ENCODE assay signal across 10 mouse cellular contexts in the genomic region with DNA sequence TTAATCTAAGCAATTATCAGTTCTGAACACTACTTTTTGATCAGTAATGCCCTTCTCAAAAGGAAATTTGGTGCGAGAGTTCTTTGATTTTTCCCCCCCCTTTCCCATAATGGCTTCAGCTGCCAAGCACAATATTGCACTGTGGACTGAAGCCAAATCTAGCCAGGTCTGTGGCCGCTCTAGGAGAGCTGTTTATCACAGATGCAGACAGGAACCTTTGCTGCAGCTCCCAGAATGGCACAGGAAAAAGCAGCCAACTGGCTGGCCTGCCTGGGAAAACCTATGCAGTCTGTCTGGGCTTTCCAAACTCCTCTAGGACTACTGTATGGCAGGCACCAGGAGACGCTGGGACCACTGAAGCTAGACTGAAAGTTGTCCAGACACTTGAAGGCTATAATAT.
DNase-seq lines count a peak whose midpoint lies in the region; ATAC-seq and TF ChIP-seq lines count a peak whose summit lies in the region.
"Had no signal": no experiment of that assay in that cellular context is flagged by ENCODE, and none has a peak within 500 bp of the region (broad histone marks: within the 10 kb centered on the region; RNA-seq: fewer than 3 reads in every experiment).

No protein-coding gene starts in this region.

- H3K36me3 ChIP-seq in heart, embryonic 11.5 days (ENCODE audit: control insufficient read depth, insufficient read depth, low read length), result no peaks in the 10 kb centered on the region
- no peaks in the 10 kb centered on the region for H3K36me3 ChIP-seq in midbrain, embryonic 11.5 days (ENCODE audit: control insufficient read depth, insufficient read depth, low read length)

- no peaks in the 10 kb centered on the region for H3K27me3 ChIP-seq in cerebellum, adult 2 months (ENCODE audit: control insufficient read depth, insufficient read depth, low read length)
- H3K27me3 ChIP-seq in heart, embryonic 11.5 days (ENCODE audit: control insufficient read depth, insufficient read depth, low read length), result no peaks in the 10 kb centered on the region
- H3K27me3 ChIP-seq in midbrain, embryonic 11.5 days (ENCODE audit: control insufficient read depth, insufficient read depth, low read length), result no peaks in the 10 kb centered on the region
- H3K27me3 ChIP-seq: megakaryocyte, embryonic 14.5 days had no signal

- no peak overlapping the region for H3K9ac ChIP-seq in heart, embryonic 11.5 days (ENCODE audit: low read depth, low read length)
- peak overlapping the region; percentile 40 for H3K9ac ChIP-seq in midbrain, embryonic 11.5 days (ENCODE audit: low read length)

- no peak for TF ChIP-seq CTCF in cerebellum, adult 2 months (IDR thresholded peaks at IDR 0.05; ENCODE audit: borderline replicate concordance, insufficient read depth, low read depth, low read length)

- no peaks in the 10 kb centered on the region for H3K9me3 ChIP-seq in heart, embryonic 11.5 days (replicated peaks; ENCODE audit: control insufficient read depth, low read length)
- no peaks in the 10 kb centered on the region for H3K9me3 ChIP-seq in midbrain, embryonic 11.5 days (ENCODE audit: control insufficient read depth, low read length)
- H3K9me3 ChIP-seq: megakaryocyte, embryonic 14.5 days had no signal

- H3K4me2 ChIP-seq in heart, embryonic 11.5 days, result no peak overlapping the region
- no peak overlapping the region for H3K4me2 ChIP-seq in midbrain, embryonic 11.5 days

- ATAC-seq in heart, embryonic 11.5 days (replicated peaks; ENCODE audit: insufficient number of reproducible peaks, low FRiP score, low TSS enrichment), result no peak
- no peak for ATAC-seq in midbrain, embryonic 11.5 days (ENCODE audit: low FRiP score)

- TF ChIP-seq POLR2A in cerebellum, adult 2 months (IDR thresholded peaks at IDR 0.05; ENCODE audit: borderline replicate concordance, insufficient read depth, low read length), result no peak

- peaks cover 4% of the 10 kb centered on the region for H3K4me1 ChIP-seq in cerebellum, adult 2 months (ENCODE audit: control insufficient read depth, insufficient read depth, low read length)
- peaks cover 12% of the 10 kb centered on the region; the same call in 1 of the 2 replicates for H3K4me1 ChIP-seq in heart, embryonic 11.5 days (ENCODE audit: control insufficient read depth, insufficient read depth, low read length)
- peaks cover 31% of the 10 kb centered on the region for H3K4me1 ChIP-seq in midbrain, embryonic 11.5 days (ENCODE audit: control insufficient read depth, insufficient read depth, low read length)

- no peak overlapping the region for H3K27ac ChIP-seq in cerebellum, adult 2 months (ENCODE audit: insufficient read depth, low read length)
- H3K27ac ChIP-seq in heart, embryonic 11.5 days (ENCODE audit: low read depth, low read length), result peak overlapping the region; percentile 62
- peak overlapping the region; percentile 82 for H3K27ac ChIP-seq in midbrain, embryonic 11.5 days (ENCODE audit: low read depth, low read length)

- whole genome bisulfite sequencing in cerebellum, adult 2 months, result 10% methylated on average over 3 of the region's 3 CpGs
- 33% methylated on average over 3 of the region's 3 CpGs for WGBS in heart, embryonic 11.5 days (ENCODE audit: insufficient replicate concordance)
- WGBS in midbrain, embryonic 11.5 days, result 36% methylated on average over 3 of the region's 3 CpGs

- no peak overlapping the region for H3K4me3 ChIP-seq in cerebellum, adult 2 months (replicated peaks; ENCODE audit: insufficient read depth, low read depth, low read length)
- H3K4me3 ChIP-seq in heart, embryonic 11.5 days (ENCODE audit: low read depth, low read length), result no peak overlapping the region
- no peak overlapping the region for H3K4me3 ChIP-seq in midbrain, embryonic 11.5 days (ENCODE audit: low read depth, low read length)
- H3K4me3 ChIP-seq: megakaryocyte, embryonic 14.5 days had no signal

- DNase-seq in adrenal gland, postnatal 10 days, result peak; percentile 62
- no peak for DNase-seq in adrenal gland, adult 8-10 months
- DNase-seq in cerebellum, adult 2 months, result peak; percentile 45 to 74
- DNase-seq in midbrain, embryonic 11.5 days (ENCODE audit: low spot score, missing footprints), result peak; percentile 93
- DNase-seq in Muller cell, postnatal 12 days (ENCODE audit: inconsistent ontology term), result no peak
- no peak for DNase-seq in spleen, postnatal 4 days (ENCODE audit: low spot score in 2 of 2)
- DNase-seq in layer of hippocampus, adult 11-12 months (ENCODE audit: low spot score), result no peak
- DNase-seq: layer of hippocampus, adult 9-11 months had no signal

Comparison
In these comparisons a context has a peak if more than half of its experiments do, and no peak if none do; other contexts are left out.
1. DNase-seq: peak in adrenal gland, postnatal 10 days (single experiment), cerebellum, adult 2 months (2 of 2) and midbrain, embryonic 11.5 days (single experiment); none in adrenal gland, adult 8-10 months (single experiment), Muller cell, postnatal 12 days (single experiment), spleen, postnatal 4 days (0 of 2) and layer of hippocampus, adult 11-12 months (single experiment).